Mouse (Mus musculus) liver, adult 2 months (tissue): Measurements from ENCODE around the gene Plcl2. TPM values are rescaled to one million over a fixed set of nuclear protein-coding genes. Genes with fewer than 3 reads are reported as not detected.
"Not testable (repeated sequence)": the region's sequence is repeated elsewhere in the genome, so short reads cannot be mapped to it uniquely, and the experiment has no call there.

ENCODE experiments used
- DNase-seq: peaks from one replicate; pipeline ENCODE4 v3.0.0-alpha.2; 2011; ENCODE audit warnings: low read depth, low spot score; ENCODE audit errors: extremely low read depth
- H3K27ac ChIP-seq: fragments of 200-500 bp; replicated peaks from 2 replicates; pipeline ENCODE4 v1.5.1; 2012; ENCODE audit warnings: low read depth, mild to moderate bottlenecking, control low read depth, inconsistent platforms, low read length; ENCODE audit not compliant: insufficient read depth
- H3K27me3 ChIP-seq: fragments of 200-500 bp; 2 replicates; pipeline ENCODE4 v1.6.1; 2012; ENCODE audit warnings: mild to moderate bottlenecking, moderate library complexity, low read length, inconsistent platforms; ENCODE audit not compliant: control insufficient read depth, insufficient read depth
- H3K36me3 ChIP-seq: fragments of 200-500 bp; 2 replicates; pipeline ENCODE4 v1.6.1; 2012; ENCODE audit warnings: low read length, inconsistent platforms; ENCODE audit not compliant: control insufficient read depth, insufficient read depth
- H3K4me1 ChIP-seq: fragments of 200-500 bp; 2 replicates; pipeline ENCODE4 v1.6.1; 2011; ENCODE audit warnings: low read length; ENCODE audit not compliant: control insufficient read depth, insufficient read depth
- H3K4me3 ChIP-seq: fragments of 200-500 bp; 2 replicates; pipeline ENCODE4 v1.5.1; 2011; ENCODE audit warnings: low read depth, mild to moderate bottlenecking, control low read depth, low read length, moderate library complexity; ENCODE audit not compliant: insufficient read depth
- H3K79me2 ChIP-seq: fragments of 200-500 bp; 2 replicates; pipeline ENCODE4 v1.6.1; 2012; ENCODE audit warnings: inconsistent platforms, mild to moderate bottlenecking, low read length, moderate library complexity; ENCODE audit not compliant: control insufficient read depth, insufficient read depth
- H3K9ac ChIP-seq: fragments of 200-500 bp; 2 replicates; pipeline ENCODE4 v1.6.1; 2012; ENCODE audit warnings: low read depth, mild to moderate bottlenecking, control low read depth, inconsistent platforms, low read length
- CTCF ChIP-seq: fragments of 200-500 bp; IDR thresholded peaks from 2 replicates; pipeline ENCODE4 v1.5.1; 2011; ENCODE audit warnings: low read depth, low read length, control low read depth
- POLR2A ChIP-seq: fragments of 200-500 bp; IDR thresholded peaks from 2 replicates; pipeline ENCODE4 v1.6.1; 2011; ENCODE audit warnings: low read length, control low read depth; ENCODE audit not compliant: insufficient read depth; ENCODE audit errors: extremely low read depth
- WGBS: fragments of 180-500 bp; shearing (Covaris S2); methylation state at CpG from one replicate; pipeline ENCODE4 v1.1.7; 2018; 5-methylcytosine and 5-hydroxymethylcytosine counted together
- polyA plus RNA-seq: library from polyadenylated mRNA; depleted of rRNA; stranded (reverse); fragments of >200 nt; gene quantifications from 2 replicates; pipeline ENCODE4 v1.2.3, GENCODE M21; 2012
- total RNA-seq: library from RNA; depleted of rRNA; stranded (reverse); fragments of >200 nt; gene quantifications from 2 replicates; pipeline ENCODE4 v1.2.3, GENCODE M21; 2014

Gene Plcl2
- total and polyA plus RNA-seq, 2 experiments, result 4.2 to 12.4 TPM

- H3K4me3 ChIP-seq, result no peak overlapping the region
- no peak for TF ChIP-seq POLR2A
- no peak for TF ChIP-seq CTCF
- 25% methylated on average over 6 of the region's 6 CpGs for WGBS
- peaks cover 11% of the 10 kb centered on the region for H3K4me1 ChIP-seq
- no peaks in the 10 kb centered on the region for H3K27me3 ChIP-seq
- H3K79me2 ChIP-seq, result no peaks in the 10 kb centered on the region
- H3K27ac ChIP-seq, result 0 out of 2 replicates have a peak overlapping the region, but pooled peaks have one; percentile 7
- H3K9ac ChIP-seq, result no peak overlapping the region
- no peaks in the 10 kb centered on the region for H3K36me3 ChIP-seq
- peak; percentile 96 for DNase-seq
Measured at GRCm38 (mm10) chr17:50688135-50688534, 178.9 kb downstream of the Plcl2 start.

- WGBS, result 5% methylated on average over 39 of the region's 39 CpGs
- not testable (repeated sequence) for H3K4me1 ChIP-seq, H3K9ac ChIP-seq, DNase-seq, H3K36me3 ChIP-seq, H3K27me3 ChIP-seq, H3K4me3 ChIP-seq, H3K27ac ChIP-seq, H3K79me2 ChIP-seq
Measured at GRCm38 (mm10) chr17:50698410-50698809, 189.2 kb downstream of the Plcl2 start.

- no peak overlapping the region for H3K4me3 ChIP-seq
- no peaks in the 10 kb centered on the region for H3K27me3 ChIP-seq
- H3K9ac ChIP-seq, result no peak overlapping the region
- no peaks in the 10 kb centered on the region for H3K36me3 ChIP-seq
- no peaks in the 10 kb centered on the region for H3K4me1 ChIP-seq
- TF ChIP-seq CTCF, result no peak
- TF ChIP-seq POLR2A, result no peak
- DNase-seq, result no peak
- WGBS, result 89% methylated on average over 7 of the region's 7 CpGs
- H3K27ac ChIP-seq, result no peak overlapping the region
- no peaks in the 10 kb centered on the region for H3K79me2 ChIP-seq
Measured at GRCm38 (mm10) chr17:50710497-50711222, 201.5 kb downstream of the Plcl2 start.

- Histone ChIP-seq H3K4me1 (no peaks in the 10 kb centered on the region), H3K36me3 (no peaks in the 10 kb centered on the region), H3K9ac (no peak overlapping the region), H3K27ac (no peak overlapping the region), H3K4me3 (no peak overlapping the region), H3K27me3 (no peaks in the 10 kb centered on the region), H3K79me2 (no peaks in the 10 kb centered on the region)
- TF ChIP-seq POLR2A, result no peak
- TF ChIP-seq CTCF, result no peak
- peak; percentile 66 for DNase-seq
- WGBS, result 60% methylated on average over 5 of the region's 5 CpGs
Measured at GRCm38 (mm10) chr17:50717586-50717985, 208.4 kb downstream of the Plcl2 start.

- Histone ChIP-seq H3K4me3 (no peak overlapping the region), H3K79me2 (no peaks in the 10 kb centered on the region), H3K9ac (no peak overlapping the region), H3K4me1 (peaks cover 4% of the 10 kb centered on the region), H3K27ac (no peak overlapping the region), H3K36me3 (no peaks in the 10 kb centered on the region), H3K27me3 (no peaks in the 10 kb centered on the region)
- 88% methylated on average over 2 of the region's 2 CpGs for WGBS
- TF ChIP-seq POLR2A (no peak), CTCF (no peak)
- peak; percentile 37 for DNase-seq
Measured at GRCm38 (mm10) chr17:50724376-50724775, 215.2 kb downstream of the Plcl2 start.

GRCm38 (mm10) chr17:50726265-50726664 lies 217.1 kb downstream of the Plcl2 start:
- Histone ChIP-seq H3K36me3 (no peaks in the 10 kb centered on the region), H3K4me3 (no peak overlapping the region), H3K4me1 (peaks cover 4% of the 10 kb centered on the region), H3K79me2 (no peaks in the 10 kb centered on the region), H3K27me3 (no peaks in the 10 kb centered on the region), H3K27ac (no peak overlapping the region), H3K9ac (no peak overlapping the region)
- TF ChIP-seq CTCF (no peak), POLR2A (no peak)
- DNase-seq, result no peak
- WGBS, result 91% methylated on average over 2 of the region's 2 CpGs
